Mouse (Mus musculus) left cerebral cortex, adult 8-10 months (tissue): ENCODE data around the gene 4930402H24Rik. TPM values are rescaled to one million over a fixed set of nuclear protein-coding genes. Genes with fewer than 3 reads are reported as not detected.

ENCODE experiments used
- DNase-seq, 2 experiments: peaks; one replicate each; pipeline ENCODE4 v3.0.0; 2022; ENCODE audit warnings: low spot score in 2 of 2
- total RNA-seq, 4 experiments: library from RNA; stranded (reverse); gene quantifications; 2 replicates each; pipeline ENCODE4 v1.2.4; 2022

4930402H24Rik gene
- total RNA-seq, 4 experiments from 2014 or later, result 79.2 to 90.2 (median 83.6) TPM

DNA sequence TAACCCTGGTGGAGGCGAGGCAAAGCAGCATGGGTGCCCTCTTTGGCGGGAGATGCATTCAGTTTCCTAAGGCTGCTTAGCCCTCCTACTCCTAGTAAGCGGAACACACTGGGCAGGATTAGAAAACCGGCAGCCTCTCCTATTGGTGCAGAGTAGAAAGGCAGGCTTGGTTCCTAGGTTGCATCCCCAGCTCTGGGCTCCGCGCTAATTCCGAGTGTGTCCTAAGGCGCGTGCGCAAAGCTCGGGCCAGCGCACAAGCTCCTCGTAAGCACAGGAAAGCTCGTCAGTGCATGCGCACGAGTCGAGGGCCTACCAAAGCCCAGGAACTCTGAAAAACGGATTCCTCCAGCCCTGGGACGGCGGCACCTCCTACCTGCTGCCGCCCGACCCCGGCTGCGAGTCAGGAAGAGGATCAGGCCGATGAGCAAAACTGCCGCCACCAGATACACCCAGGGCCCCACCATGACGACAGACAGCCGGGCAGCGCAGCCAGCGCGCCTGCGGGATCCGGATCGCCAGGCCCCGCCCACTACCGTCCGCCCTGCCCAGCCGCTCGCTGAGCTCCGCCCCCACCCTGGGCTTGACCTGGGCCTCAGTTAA, 242.0 kb downstream of the 4930402H24Rik start, which contains the start of gene Ddrgk1:
Gene Ddrgk1 (minus strand): TSS at position 558 of the 600 bp plus-strand sequence.
- peak; percentile 94 to 96 for DNase-seq

DNA sequence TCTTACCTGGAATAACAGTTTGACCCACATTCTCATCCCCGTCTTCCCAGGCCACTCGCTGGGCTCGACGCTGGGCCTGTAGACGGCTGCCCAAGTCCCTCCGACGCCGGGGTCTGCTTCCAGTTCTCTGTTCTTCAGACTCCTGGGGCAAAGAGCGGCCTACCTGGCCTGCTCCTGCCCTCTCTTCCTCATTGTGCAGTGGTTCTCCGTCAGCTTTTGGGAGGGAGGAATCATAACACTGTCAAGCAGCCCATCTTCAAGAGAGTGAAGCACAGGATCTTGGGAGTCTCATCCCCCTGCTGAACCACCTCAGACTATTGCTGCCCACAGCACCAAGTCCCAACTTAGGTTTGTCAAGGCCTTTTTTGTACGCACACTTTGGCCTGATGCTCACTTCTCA, 242.9 kb downstream of the 4930402H24Rik start:
- DNase-seq, result no peak

DNA sequence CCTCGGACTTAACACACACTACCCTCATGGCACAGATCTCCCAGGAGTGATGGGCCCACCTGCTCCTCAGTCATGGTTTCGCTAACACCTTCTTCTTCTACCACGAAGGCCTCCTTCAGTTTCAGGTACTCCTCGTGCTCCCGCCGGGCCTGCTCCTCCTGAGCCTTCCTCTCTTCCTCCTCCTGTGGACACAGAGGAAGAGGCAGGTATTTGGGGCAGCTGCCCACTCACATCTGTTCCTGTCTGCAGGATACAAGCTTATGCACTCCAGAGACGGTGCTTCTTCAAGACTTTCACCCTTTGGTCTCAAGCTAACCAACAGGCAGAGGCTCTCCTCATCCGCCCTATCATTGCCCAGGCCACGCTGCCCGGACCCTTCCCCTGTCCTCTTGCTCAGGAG, 247.7 kb downstream of the 4930402H24Rik start:
- DNase-seq, result peak in 1 of 2 experiments; percentile 62

DNA sequence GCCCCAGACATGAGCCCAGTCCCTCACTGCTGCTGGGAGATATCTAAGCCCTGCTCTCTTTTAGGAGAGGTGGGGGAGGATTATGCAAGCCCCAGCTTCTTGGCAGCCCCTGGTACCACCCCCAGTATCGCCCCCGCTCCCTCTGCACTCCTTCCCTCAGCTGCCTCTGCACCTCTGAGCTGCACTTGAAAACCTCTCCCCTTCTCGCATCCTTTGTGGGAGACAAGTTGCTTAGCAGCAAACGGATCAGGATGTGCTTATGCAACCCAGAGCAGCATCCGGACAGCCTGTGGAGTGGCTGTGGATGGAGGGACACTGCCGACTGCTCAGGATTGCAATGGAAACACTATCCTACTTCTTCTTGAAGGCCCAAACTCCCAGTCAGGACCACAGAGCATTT, 248.7 kb downstream of the 4930402H24Rik start:
- DNase-seq, result peak; percentile 66 to 93

DNA sequence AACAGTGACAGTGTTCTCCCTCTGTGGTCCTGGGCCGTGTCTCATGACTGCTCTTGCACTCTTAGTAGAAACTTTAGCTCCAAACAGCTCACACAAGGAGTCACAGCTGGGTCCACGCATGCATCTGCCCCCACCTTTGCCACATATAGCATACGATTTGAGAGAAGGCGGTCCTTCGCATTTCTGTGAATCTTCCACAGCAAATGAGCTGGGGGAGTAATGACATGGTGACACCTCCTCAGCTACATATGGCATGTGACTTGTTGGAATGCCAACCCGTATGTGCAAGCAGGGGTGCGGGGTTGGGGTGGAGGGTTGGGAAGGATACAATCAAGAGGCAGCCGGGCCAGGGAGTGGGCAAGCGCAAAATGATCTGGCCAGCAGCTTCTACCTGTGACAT, 249.7 kb downstream of the 4930402H24Rik start:
- DNase-seq, result peak in 1 of 2 experiments; percentile 90

Other genes with a start within 250 kb of the 4930402H24Rik start
- gene Ddrgk1, start 241.7 kb downstream of the 4930402H24Rik start, total RNA-seq, result 100 to 1,000 TPM; 106 to 118 (median 114) TPM
- 10 to 100 TPM; 35.7 to 41.7 (median 38.3) TPM for gene Itpa, start 238.8 kb downstream of the 4930402H24Rik start, total RNA-seq
- 1 to 10 TPM; 4.2 to 6.6 (median 4.9) TPM for gene Slc4a11, start 208.9 kb downstream of the 4930402H24Rik start, total RNA-seq
- 100 to 1,000 TPM; 104 to 115 (median 108) TPM for gene Atrn, start 89 bp upstream of the 4930402H24Rik start, total RNA-seq
- 10 to 100 TPM; 52.6 to 58.6 (median 55.9) TPM for gene Gfra4, start 136.7 kb upstream of the 4930402H24Rik start, total RNA-seq
- 1 to 10 TPM; 7.0 to 9.8 (median 9.0) TPM for gene Adam33, start 157.4 kb upstream of the 4930402H24Rik start, total RNA-seq
- gene Siglec1, start 180.4 kb upstream of the 4930402H24Rik start, total RNA-seq, result under 1 TPM; 0.46 to 0.65 (median 0.64) TPM
- 1 to 10 TPM; 5.9 to 8.9 (median 8.3) TPM for gene Hspa12b, start 220.9 kb upstream of the 4930402H24Rik start, total RNA-seq
- gene Gm11037, start 227.1 kb upstream of the 4930402H24Rik start, total RNA-seq, result not detected